Mouse (Mus musculus) E14TG2a.4 (cell line): ENCODE data around the gene Krt8.

Experiments
- CTCF ChIP-seq: conservative IDR thresholded peaks from 2 replicates; pipeline ENCODE4 v1.5.1; 2014; ENCODE audit warnings: low read length
- NANOG ChIP-seq: IDR thresholded peaks from 2 replicates; pipeline ENCODE4 v1.6.1; 2014; ENCODE audit warnings: borderline replicate concordance, low read length, mixed read lengths
- POU5F1 ChIP-seq: IDR thresholded peaks from 2 replicates; pipeline ENCODE4 v1.6.1; 2014; ENCODE audit warnings: low read length, borderline replicate concordance

DNA sequence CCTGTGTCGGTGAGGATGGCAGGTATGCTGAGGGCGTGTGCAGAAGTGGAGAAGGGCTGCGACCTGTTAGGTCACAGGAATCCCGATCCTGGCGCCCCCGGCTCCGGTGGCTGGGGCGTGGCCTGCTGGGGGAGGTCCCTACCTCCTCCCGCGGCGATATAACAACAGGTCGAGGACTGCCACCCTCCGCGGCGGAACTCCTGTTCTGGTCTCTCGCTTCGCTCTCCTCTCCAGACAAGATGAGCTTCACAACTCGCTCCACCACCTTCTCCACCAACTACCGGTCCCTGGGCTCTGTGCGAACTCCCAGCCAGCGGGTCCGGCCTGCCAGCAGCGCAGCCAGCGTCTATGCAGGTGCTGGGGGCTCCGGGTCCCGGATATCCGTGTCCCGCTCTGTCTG is 23.8 kb upstream of the Krt8 start, which contains the start of gene Krt18:
- TF ChIP-seq CTCF, result no peak
- no peak for TF ChIP-seq POU5F1
- no peak for TF ChIP-seq NANOG
